Mouse (Mus musculus): ENCODE measurements around the gene Gfap.

Gene Gfap

GRCm38 (mm10) chr11:102837385-102837784 is 63.3 kb downstream of the Gfap start:
- no peak for DNase-seq (ENCODE audit: low spot score)

Data from ovary, postnatal 36 days (tissue).